Mouse (Mus musculus) bone marrow macrophage, adult 2 months (primary cell): ENCODE measurements around the gene Edn1. TPM values are rescaled to one million over a fixed set of nuclear protein-coding genes. Genes with fewer than 3 reads are reported as not detected.

Source experiments
- H3K27ac ChIP-seq: 2 replicates; pipeline ENCODE4 v1.5.1; 2012; ENCODE audit warnings: low read depth, low read length; ENCODE audit not compliant: insufficient read depth
- H3K4me1 ChIP-seq: 2 replicates; pipeline ENCODE4 v1.6.1; 2012; ENCODE audit warnings: low read length; ENCODE audit not compliant: control insufficient read depth, insufficient read depth
- H3K4me3 ChIP-seq: 2 replicates; pipeline ENCODE4 v1.5.1; 2012; ENCODE audit warnings: mild to moderate bottlenecking, low read length, moderate library complexity; ENCODE audit not compliant: insufficient read depth
- CTCF ChIP-seq: IDR thresholded peaks from 2 replicates; pipeline ENCODE4 v1.5.1; 2012; ENCODE audit warnings: low read depth, mild to moderate bottlenecking, low read length, moderate library complexity
- POLR2A ChIP-seq: IDR thresholded peaks from 2 replicates; pipeline ENCODE4 v1.6.1; 2012; ENCODE audit warnings: mild to moderate bottlenecking, low read depth, low read length, borderline replicate concordance
- polyA plus RNA-seq: library from polyadenylated mRNA; stranded (reverse); fragments of >200 nt; gene quantifications from 2 replicates; pipeline ENCODE4 v1.2.4, GENCODE M21; 2012; ENCODE audit not compliant: missing spikeins, insufficient read depth, insufficient read length

Gene Edn1
- polyA plus RNA-seq, 1 experiment: not detected

GRCm38 (mm10) chr13:42308368-42309103, 7.3 kb downstream of the Edn1 start:
- H3K27ac ChIP-seq: no peak overlapping the region
- TF ChIP-seq POLR2A (no peak), CTCF (no peak)
- no peak overlapping the region for H3K4me3 ChIP-seq
- H3K4me1 ChIP-seq: no peaks in the 10 kb centered on the region

DNA sequence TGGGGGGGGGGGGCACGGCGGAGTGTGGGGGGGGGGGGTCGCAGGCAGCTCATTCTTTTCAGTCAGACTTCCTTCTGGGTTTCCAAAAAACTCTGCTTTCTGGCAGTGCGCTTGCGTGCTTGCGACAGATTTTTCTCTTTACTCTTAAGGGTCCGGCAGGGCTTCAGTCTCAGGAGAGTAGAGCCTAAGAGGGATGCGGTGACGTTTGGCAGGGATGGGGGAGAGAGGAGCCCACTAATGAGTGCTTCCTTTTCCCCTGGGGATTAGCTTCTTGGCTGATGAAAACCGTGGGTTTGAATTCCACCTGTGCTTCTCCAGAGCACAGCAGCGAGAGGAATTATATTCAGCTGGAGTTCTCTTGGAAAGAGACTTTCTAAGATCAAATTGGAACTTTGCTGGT, 8.5 kb downstream of the Edn1 start:
- no peak overlapping the region for H3K4me3 ChIP-seq
- TF ChIP-seq POLR2A: no peak
- TF ChIP-seq CTCF: no peak
- no peak overlapping the region for H3K27ac ChIP-seq
- H3K4me1 ChIP-seq: no peaks in the 10 kb centered on the region

- no peak for TF ChIP-seq POLR2A
- no peak for TF ChIP-seq CTCF
- Histone ChIP-seq H3K4me1 (peaks cover 3% of the 10 kb centered on the region; the same call in 1 of the 2 replicates), H3K27ac (no peak overlapping the region), H3K4me3 (no peak overlapping the region)
Observed at GRCm38 (mm10) chr13:42315628-42316027, 14.4 kb downstream of the Edn1 start.

DNA sequence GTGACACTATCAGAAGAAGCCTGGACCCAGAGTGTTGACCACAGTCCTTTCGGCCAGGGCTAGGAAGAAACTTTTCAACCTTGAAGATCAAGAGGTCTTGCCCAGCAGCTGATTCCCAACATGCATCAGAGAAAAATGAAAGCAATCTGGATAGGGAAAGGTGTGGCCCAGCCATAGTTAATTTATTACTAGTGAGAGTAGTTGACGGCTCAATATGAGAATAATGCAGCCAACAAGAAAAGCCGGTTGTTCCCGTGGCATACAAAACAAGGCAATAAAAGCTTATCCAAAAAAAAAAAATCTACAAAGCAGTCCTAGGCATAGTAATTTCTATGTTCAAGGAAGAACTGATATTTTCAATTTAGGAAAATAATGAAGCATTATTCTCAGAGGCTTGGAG, 16.5 kb downstream of the Edn1 start:
- TF ChIP-seq CTCF: no peak
- TF ChIP-seq POLR2A: no peak
- H3K4me1 ChIP-seq: peaks cover 3% of the 10 kb centered on the region; the same call in 1 of the 2 replicates
- H3K4me3 ChIP-seq: no peak overlapping the region
- no peak overlapping the region for H3K27ac ChIP-seq

GRCm38 (mm10) chr13:42328576-42328975, 27.3 kb downstream of the Edn1 start:
- Histone ChIP-seq H3K27ac (peak overlapping the region; percentile 25; the same call in 1 of the 2 replicates), H3K4me1 (peaks cover 19% of the 10 kb centered on the region), H3K4me3 (no peak overlapping the region)
- TF ChIP-seq POLR2A (no peak), CTCF (no peak)

GRCm38 (mm10) chr13:42331104-42331503, 29.8 kb downstream of the Edn1 start:
- peaks cover 19% of the 10 kb centered on the region for H3K4me1 ChIP-seq
- TF ChIP-seq CTCF (no peak), POLR2A (no peak)
- H3K27ac ChIP-seq: no peak overlapping the region
- no peak overlapping the region for H3K4me3 ChIP-seq

DNA sequence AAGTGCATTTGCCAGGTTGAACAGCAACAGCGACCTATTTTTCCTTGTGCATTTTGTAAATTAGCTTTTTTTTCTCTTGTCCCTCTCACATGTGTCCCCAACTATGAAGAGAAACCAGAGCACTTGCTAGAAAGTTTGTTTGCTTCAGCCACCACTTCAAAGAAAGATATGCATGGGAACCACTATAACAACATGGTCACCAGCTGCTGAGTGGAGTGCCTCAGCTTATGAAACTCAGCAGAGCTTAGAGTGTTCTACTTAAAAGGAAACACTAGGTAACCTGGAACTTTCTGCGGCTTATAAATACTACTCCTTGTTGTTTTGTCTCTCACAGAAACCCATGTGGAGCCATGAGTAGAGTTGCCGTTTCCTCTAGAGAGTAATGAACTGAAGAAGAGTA, 33.7 kb downstream of the Edn1 start:
- H3K27ac ChIP-seq: no peak overlapping the region
- no peak overlapping the region for H3K4me3 ChIP-seq
- H3K4me1 ChIP-seq: peaks cover 9% of the 10 kb centered on the region
- TF ChIP-seq CTCF (no peak), POLR2A (no peak)

GRCm38 (mm10) chr13:42336414-42336813, 35.1 kb downstream of the Edn1 start:
- H3K27ac ChIP-seq: no peak overlapping the region
- H3K4me3 ChIP-seq: no peak overlapping the region
- no peak for TF ChIP-seq CTCF
- no peak for TF ChIP-seq POLR2A

GRCm38 (mm10) chr13:42337072-42337471, 35.8 kb downstream of the Edn1 start:
- no peak overlapping the region for H3K27ac ChIP-seq
- no peaks in the 10 kb centered on the region for H3K4me1 ChIP-seq
- no peak for TF ChIP-seq CTCF
- TF ChIP-seq POLR2A: no peak
- no peak overlapping the region for H3K4me3 ChIP-seq

More at GRCm38 (mm10) chr13:42336414-42336813, 35.1 kb downstream of the Edn1 start:
- peaks cover 3% of the 10 kb centered on the region for H3K4me1 ChIP-seq

DNA sequence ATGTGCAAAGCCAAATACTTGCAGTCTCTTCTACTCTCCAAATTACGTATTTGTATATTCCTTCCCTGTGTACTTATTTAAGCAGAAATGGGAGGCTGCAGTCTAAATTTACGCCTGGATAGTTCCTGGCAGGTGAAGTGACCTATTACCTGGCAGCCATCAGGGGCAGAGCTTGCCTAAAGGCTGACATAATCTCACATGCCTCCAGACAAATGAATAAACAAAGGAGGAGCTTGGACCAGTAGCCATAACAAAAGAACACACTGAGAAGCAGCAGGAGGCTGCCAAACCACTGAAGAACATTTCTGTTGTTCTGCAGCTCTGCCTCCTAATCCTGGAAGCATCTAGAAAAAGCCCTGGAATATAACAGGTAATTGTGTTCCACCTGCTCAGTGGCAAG, 38.2 kb downstream of the Edn1 start:
- no peak for TF ChIP-seq POLR2A
- no peak for TF ChIP-seq CTCF
- no peak overlapping the region for H3K4me3 ChIP-seq
- H3K4me1 ChIP-seq: no peaks in the 10 kb centered on the region
- no peak overlapping the region for H3K27ac ChIP-seq

DNA sequence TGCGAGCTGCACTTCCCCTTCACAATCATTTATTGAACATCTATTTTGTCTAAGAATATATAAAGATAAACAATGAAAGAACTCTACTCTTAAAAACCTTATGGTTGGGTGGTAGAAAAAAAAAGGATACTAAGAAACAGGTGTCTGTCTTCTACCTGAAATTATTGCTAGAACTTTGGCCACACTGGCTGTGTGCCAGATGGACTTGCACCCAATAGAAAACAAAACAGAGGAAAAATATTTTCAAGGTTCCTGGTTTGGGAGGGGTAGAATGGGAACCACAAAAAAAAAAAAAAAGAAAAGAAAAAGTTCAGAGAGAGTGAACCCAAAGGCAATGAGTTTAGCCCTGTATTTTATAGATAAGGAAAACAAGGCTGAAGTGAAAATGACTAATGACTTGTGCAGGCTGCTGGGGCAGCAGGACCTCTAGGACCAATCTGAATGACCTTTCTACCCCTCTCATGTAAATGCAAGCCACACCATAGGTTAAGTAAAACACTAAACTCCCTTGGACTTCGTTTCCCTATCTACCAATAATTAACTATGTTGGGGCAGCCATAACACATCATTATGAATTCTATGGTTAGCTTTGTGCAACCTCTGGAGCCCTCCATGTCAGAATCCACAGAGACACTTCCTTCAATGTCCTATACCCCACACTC, 40.7 kb downstream of the Edn1 start:
- Histone ChIP-seq H3K4me1 (no peaks in the 10 kb centered on the region), H3K27ac (no peak overlapping the region), H3K4me3 (no peak overlapping the region)
- no peak for TF ChIP-seq POLR2A
- no peak for TF ChIP-seq CTCF
